Mouse (Mus musculus) midbrain, postnatal 0 days (tissue): ENCODE measurements at regions not wholly inside any gene's neighbourhood (a gene's known extent, or its start where the extent isn't known, plus 50 kb on each side); places are given as distances from the start of the nearest gene placed in this dataset.

ENCODE experiments used
- ATAC-seq: fragments of 200-750 bp; cut with Nextera tagmentation; 2 replicates; pipeline ENCODE4 v1.8.0; 2017; ENCODE audit warnings: moderate number of reproducible peaks, mild to moderate bottlenecking, moderate TSS enrichment, moderate library complexity; ENCODE audit not compliant: low FRiP score
- DNase-seq: peaks from one replicate; pipeline ENCODE4 v3.0.0-alpha.2; 2015; ENCODE audit warnings: low spot score
- H3K27ac ChIP-seq: fragments of 300-500 bp; sonication (generic); 2 replicates; pipeline ENCODE4 v1.5.1; 2014; ENCODE audit warnings: low read depth, mild to moderate bottlenecking, low read length, mixed read lengths
- H3K27me3 ChIP-seq: fragments of 300-500 bp; sonication (generic); 2 replicates; pipeline ENCODE4 v1.6.1; 2014; ENCODE audit warnings: low read length, control low read depth, mixed read lengths; ENCODE audit not compliant: insufficient read depth
- H3K36me3 ChIP-seq: fragments of 300-500 bp; sonication (generic); 2 replicates; pipeline ENCODE4 v1.6.1; 2014; ENCODE audit warnings: low read length, control low read depth, mixed read lengths; ENCODE audit not compliant: insufficient read depth
- H3K4me1 ChIP-seq: fragments of 300-500 bp; sonication (generic); 2 replicates; pipeline ENCODE4 v1.6.1; 2014; ENCODE audit warnings: mild to moderate bottlenecking, control low read depth, antibody characterized with exemption, low read length, mixed read lengths; ENCODE audit not compliant: insufficient read depth
- H3K4me2 ChIP-seq: fragments of 300-500 bp; sonication (generic); 2 replicates; pipeline ENCODE4 v1.6.1; 2014; ENCODE audit warnings: low read depth, mild to moderate bottlenecking, low read length, mixed read lengths; ENCODE audit not compliant: poor library complexity, severe bottlenecking
- H3K4me3 ChIP-seq: fragments of 300-500 bp; sonication (generic); 2 replicates; pipeline ENCODE4 v1.5.1; 2014; ENCODE audit warnings: low read depth, mild to moderate bottlenecking, low read length, moderate library complexity
- H3K9ac ChIP-seq: fragments of 300-500 bp; sonication (generic); replicated peaks from 2 replicates; pipeline ENCODE4 v1.6.1; 2014; ENCODE audit warnings: mild to moderate bottlenecking, low read length, moderate library complexity, mixed read lengths; ENCODE audit not compliant: poor library complexity, severe bottlenecking
- H3K9me3 ChIP-seq: fragments of 300-500 bp; sonication (generic); 2 replicates; pipeline ENCODE4 v1.6.1; 2016; ENCODE audit warnings: low read length, control low read depth
- CTCF ChIP-seq: IDR thresholded peaks from 2 replicates; pipeline ENCODE4 v1.5.1; 2016; ENCODE audit warnings: antibody characterized with exemption, mild to moderate bottlenecking
- WGBS: fragments of 180-500 bp; shearing (Covaris S2); extraction: QIAGEN DNeasy Blood & Tissue Kit; methylation state at CpG from one replicate; pipeline ENCODE4 v1.1.7; 2014; 5-methylcytosine and 5-hydroxymethylcytosine counted together

DNA sequence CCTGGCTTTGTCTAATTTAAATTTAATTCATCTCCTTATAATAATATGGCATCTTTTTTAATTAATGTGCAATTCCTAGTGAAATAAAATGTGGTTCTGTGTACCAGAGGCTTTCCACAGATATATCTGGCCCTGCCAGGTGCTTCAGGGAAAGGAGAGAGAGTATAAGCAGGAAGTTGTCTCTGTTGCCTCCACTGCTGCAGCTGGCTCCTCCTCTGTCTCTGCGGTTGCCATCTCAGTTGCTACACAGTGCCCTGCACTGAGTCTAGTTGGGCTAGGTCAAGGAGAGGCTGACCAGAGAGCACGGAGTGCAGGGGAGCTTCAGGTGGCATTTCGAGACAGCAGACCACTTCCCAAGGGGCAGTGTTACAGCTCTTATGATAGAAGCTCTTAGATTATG, 773.6 kb upstream of the Dsel start:
- Histone ChIP-seq H3K9me3 (no peaks in the 10 kb centered on the region), H3K4me3 (no peak overlapping the region), H3K9ac (no peak overlapping the region), H3K4me2 (no peak overlapping the region), H3K27ac (no peak overlapping the region), H3K4me1 (no peaks in the 10 kb centered on the region), H3K36me3 (no peaks in the 10 kb centered on the region), H3K27me3 (no peaks in the 10 kb centered on the region)
- ATAC-seq (no peak), DNase-seq (no peak)
- 76% methylated on average over 3 of the region's 3 CpGs for WGBS
- no peak for TF ChIP-seq CTCF
